Mouse (Mus musculus) left cerebral cortex, postnatal 4 days (tissue): ENCODE measurements around the gene Ammecr1. TPM values are rescaled to one million over a fixed set of nuclear protein-coding genes. Genes with fewer than 3 reads are reported as not detected.

Experiments used
- DNase-seq: peaks from one replicate; pipeline ENCODE4 v3.0.0-alpha.2; 2022
- intact Hi-C: fragments of 180-260 bp; cut with DNase I; formaldehyde crosslinking; loops from one replicate; pipeline ENCODE4 v1.15.1; 2025
- total RNA-seq, 2 experiments: library from RNA; stranded (reverse); gene quantifications; 2 replicates each; pipeline ENCODE4 v1.2.3; 2021

The Ammecr1 gene
- total RNA-seq: 1 to 10 TPM; 4.5 to 5.0 TPM

- peak; percentile 77 for DNase-seq
- intact Hi-C loops: no loop called here
These were observed at the start of gene Ammecr1 for GRCm38 (mm10) chrX:142966008-142966966. TSS of gene Ammecr1 (minus strand) at chrX:142966728.

- DNase-seq: no peak
- intact Hi-C loops: no loop called here
These were observed 47.6 kb upstream of the Ammecr1 start for GRCm38 (mm10) chrX:143014118-143014517.

GRCm38 (mm10) chrX:143012334-143012733, 45.8 kb upstream of the Ammecr1 start:
- DNase-seq: no peak
- intact Hi-C loops: no loop called here

- intact Hi-C loops: no loop called here
- no peak for DNase-seq
These were observed 45.3 kb upstream of the Ammecr1 start for GRCm38 (mm10) chrX:143011865-143012264.

GRCm38 (mm10) chrX:143004131-143004846, 37.8 kb upstream of the Ammecr1 start:
- no peak for DNase-seq
- intact Hi-C loops: no loop called here

- intact Hi-C loops: no loop called here
- no peak for DNase-seq
These were observed 30.7 kb upstream of the Ammecr1 start for GRCm38 (mm10) chrX:142997214-142997613.

GRCm38 (mm10) chrX:142994514-142994913, 28.0 kb upstream of the Ammecr1 start:
- intact Hi-C loops: no loop called here
- DNase-seq: no peak

GRCm38 (mm10) chrX:142984170-142984569, 17.6 kb upstream of the Ammecr1 start:
- no peak for DNase-seq
- intact Hi-C loops: no loop called here

GRCm38 (mm10) chrX:142983638-142984037, 17.1 kb upstream of the Ammecr1 start:
- no peak for DNase-seq
- intact Hi-C loops: no loop called here

- DNase-seq: no peak
- intact Hi-C loops: no loop called here
These were observed 15.1 kb upstream of the Ammecr1 start for GRCm38 (mm10) chrX:142981530-142982130.

GRCm38 (mm10) chrX:142980855-142981529, 14.5 kb upstream of the Ammecr1 start:
- intact Hi-C loops: no loop called here

GRCm38 (mm10) chrX:142979224-142979623, 12.7 kb upstream of the Ammecr1 start:
- DNase-seq: no peak
- intact Hi-C loops: no loop called here

More at GRCm38 (mm10) chrX:142980855-142981529, 14.5 kb upstream of the Ammecr1 start:
- no peak for DNase-seq

GRCm38 (mm10) chrX:142972443-142972970, 6.0 kb upstream of the Ammecr1 start:
- no peak for DNase-seq
- intact Hi-C loops: no loop called here

GRCm38 (mm10) chrX:142971759-142972158, 5.2 kb upstream of the Ammecr1 start:
- intact Hi-C loops: no loop called here
- no peak for DNase-seq

GRCm38 (mm10) chrX:142967067-142967466, 539 bp upstream of the Ammecr1 start:
- intact Hi-C loops: no loop called here
- no peak for DNase-seq

GRCm38 (mm10) chrX:142965236-142966007, 1.1 kb downstream of the Ammecr1 start:
- DNase-seq: peak; percentile 0
- intact Hi-C loops: no loop called here

- no peak for DNase-seq
- intact Hi-C loops: no loop called here
These were observed 6.1 kb downstream of the Ammecr1 start for GRCm38 (mm10) chrX:142960434-142960833.

GRCm38 (mm10) chrX:142959674-142960307, 6.7 kb downstream of the Ammecr1 start:
- intact Hi-C loops: no loop called here
- DNase-seq: no peak

GRCm38 (mm10) chrX:142928430-142928829, 38.1 kb downstream of the Ammecr1 start:
- intact Hi-C loops: no loop called here
- no peak for DNase-seq
